Mouse (Mus musculus) bone marrow macrophage, adult 2 months (primary cell): ENCODE measurements around the gene Sprr2a1.
"Not testable (repeated sequence)": the region's sequence is repeated elsewhere in the genome, so short reads cannot be mapped to it uniquely, and the experiment has no call there.

Experiments used
- CTCF ChIP-seq: IDR thresholded peaks from 2 replicates; pipeline ENCODE4 v1.5.1; 2012; ENCODE audit warnings: low read depth, mild to moderate bottlenecking, low read length, moderate library complexity
- POLR2A ChIP-seq: IDR thresholded peaks from 2 replicates; pipeline ENCODE4 v1.6.1; 2012; ENCODE audit warnings: mild to moderate bottlenecking, low read depth, low read length, borderline replicate concordance

GRCm38 (mm10) chr3:92223708-92224107 is 8.1 kb downstream of the Sprr2a1 start:
- not testable (repeated sequence) for TF ChIP-seq POLR2A, CTCF
